Comparison of ENCODE assay signal across 12 mouse cellular contexts in genomic region chr17:69303579-69304274, GRCm38 (mm10).
DNase-seq lines count a peak whose midpoint lies in the region.
"Had no signal": no experiment of that assay in that cellular context is flagged by ENCODE, and none has a peak within 500 bp of the region (broad histone marks: within the 10 kb centered on the region; RNA-seq: fewer than 3 reads in every experiment).

No protein-coding gene starts in this region.

- peak; percentile 19 to 37 for DNase-seq in cerebellum, postnatal 14 days
- DNase-seq in cerebellum, adult 18-20 months, result no peak
- peak; percentile 59 for DNase-seq in testis, postnatal 14 days (ENCODE audit: low spot score)
- DNase-seq in testis, postnatal 10 days (ENCODE audit: low spot score), result no peak
- DNase-seq in layer of hippocampus, adult 9-11 months, result peak; percentile 55
- no peak for DNase-seq in kidney, adult 18-20 months
- DNase-seq in lung, adult 18-20 months, result no peak
- DNase-seq in adrenal gland, postnatal 36 days, result no peak
- DNase-seq: adrenal gland, adult 2 months; cerebellum, adult 11 months; heart, postnatal 10 days; lung, embryonic 14.5 days had no signal

Comparison
In these comparisons a context has a peak if more than half of its experiments do, and no peak if none do; other contexts are left out.
1. DNase-seq: peak in cerebellum, postnatal 14 days (2 of 2), testis, postnatal 14 days (single experiment) and layer of hippocampus, adult 9-11 months (single experiment); none in cerebellum, adult 18-20 months (0 of 2), testis, postnatal 10 days (single experiment), kidney, adult 18-20 months (single experiment), lung, adult 18-20 months (0 of 2) and adrenal gland, postnatal 36 days (0 of 2).